Mouse (Mus musculus): ENCODE results near the gene Rnf182. TPM values are rescaled to one million over a fixed set of nuclear protein-coding genes. Genes with fewer than 3 reads are reported as not detected.

Gene Rnf182
- polyA plus RNA-seq, 1 experiment from 2014 or later = not detected

DNA sequence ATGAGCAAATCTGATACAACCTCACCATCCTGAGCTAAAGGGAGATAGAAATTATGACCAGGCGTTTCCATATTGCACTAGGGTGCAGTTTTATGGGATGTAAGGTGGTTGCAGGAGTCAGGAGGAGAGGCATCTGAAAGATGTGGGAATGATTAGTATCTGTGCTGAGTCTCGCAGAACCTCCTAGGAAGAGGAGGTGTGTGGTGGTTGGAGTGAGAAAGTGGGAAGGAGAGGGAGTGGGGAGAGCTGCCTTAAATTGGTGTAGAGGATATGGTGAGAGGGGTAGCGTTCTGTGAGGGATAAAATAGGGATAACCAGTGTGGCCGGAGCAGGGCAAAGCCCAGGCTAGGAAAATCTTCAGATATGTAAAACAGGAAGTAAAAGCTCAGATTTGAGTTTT, 17.5 kb downstream of the Rnf182 start:
- Histone ChIP-seq H3K79me2 (ENCODE audit: inconsistent target) (no peaks in the 10 kb centered on the region), H3K36me3 (ENCODE audit: inconsistent target) (no peaks in the 10 kb centered on the region), H3K27ac (no peak overlapping the region), H3K4me3 (ENCODE audit: inconsistent target) (no peak overlapping the region)
- WGBS (ENCODE audit: missing documents) = 91% methylated on average over 4 of the region's 4 CpGs

DNA sequence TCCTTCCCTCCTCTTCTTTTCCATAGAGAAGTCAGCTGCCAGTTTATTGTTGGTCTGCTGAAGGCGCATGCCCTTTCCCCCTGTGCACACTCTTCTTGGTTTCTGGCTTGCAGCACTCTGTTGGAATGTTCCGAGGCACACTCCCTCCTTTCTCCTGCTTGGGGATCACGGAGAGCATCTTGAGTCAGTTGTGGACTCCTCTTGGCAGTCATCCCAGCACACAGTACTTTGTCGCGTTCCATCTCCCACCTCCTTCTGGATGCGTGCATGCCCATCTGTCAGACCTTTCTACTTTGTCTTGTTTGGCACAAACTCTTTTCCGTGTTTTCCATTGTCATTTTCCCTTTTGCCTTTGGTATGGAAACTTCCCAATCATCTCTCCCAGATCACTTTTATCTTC, 22.2 kb downstream of the Rnf182 start:
- H3K79me2 ChIP-seq (ENCODE audit: inconsistent target) = no peaks in the 10 kb centered on the region
- H3K4me3 ChIP-seq (ENCODE audit: inconsistent target) = no peak overlapping the region
- H3K36me3 ChIP-seq (ENCODE audit: inconsistent target) = no peaks in the 10 kb centered on the region
- H3K27ac ChIP-seq = no peak overlapping the region
- 91% methylated on average over 7 of the region's 7 CpGs for WGBS (ENCODE audit: missing documents)

DNA sequence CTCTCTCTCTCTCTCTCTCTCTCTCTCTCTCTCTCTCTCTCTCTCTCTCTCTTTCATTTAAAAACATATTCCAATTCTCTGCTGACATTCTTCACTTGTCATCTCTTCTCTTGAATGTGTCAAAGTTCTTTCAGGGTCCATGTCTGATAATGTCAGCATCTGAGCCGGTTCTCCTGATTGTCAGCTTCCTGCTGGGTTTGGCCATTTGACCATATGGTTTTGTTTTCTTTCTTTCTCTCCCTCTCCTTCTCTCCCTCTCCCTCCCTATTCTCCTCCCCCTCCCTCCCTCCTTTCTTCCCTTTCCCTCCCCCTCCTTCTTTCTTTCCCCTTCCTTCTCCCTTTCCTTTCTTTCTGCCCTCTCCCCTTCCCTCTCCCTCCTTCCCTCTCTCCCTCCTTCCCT, 29.5 kb downstream of the Rnf182 start:
- WGBS (ENCODE audit: missing documents) = no CpG with 5 or more reads among the region's 1 CpGs

DNA sequence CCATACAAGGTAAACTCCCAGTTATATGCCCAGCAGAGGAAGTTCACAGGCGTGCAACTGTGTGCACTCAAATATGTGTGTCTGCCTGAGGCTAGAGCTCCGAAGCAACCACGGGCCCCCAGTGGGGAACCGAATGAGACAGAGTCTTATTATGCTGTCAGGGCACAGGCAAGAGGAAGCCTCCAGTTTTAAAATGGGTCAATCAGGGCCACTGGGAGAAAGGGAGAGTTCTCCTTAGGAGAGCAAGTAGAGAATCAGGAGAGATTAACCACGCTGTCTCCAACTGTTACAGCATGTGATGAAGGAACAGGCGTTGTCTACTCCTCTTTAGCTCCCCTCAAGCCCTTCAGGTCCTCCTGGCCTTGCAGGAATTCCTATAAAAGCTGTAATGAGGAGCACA, 33.0 kb downstream of the Rnf182 start:
- H3K36me3 ChIP-seq (ENCODE audit: inconsistent target) = no peaks in the 10 kb centered on the region
- WGBS (ENCODE audit: missing documents) = 59% methylated on average over 6 of the region's 6 CpGs
- H3K4me3 ChIP-seq (ENCODE audit: inconsistent target) = no peak overlapping the region
- H3K79me2 ChIP-seq (ENCODE audit: inconsistent target) = no peaks in the 10 kb centered on the region
- no peak overlapping the region for H3K27ac ChIP-seq

More for the DNA sequence above, 29.5 kb downstream of the Rnf182 start:
- Histone ChIP-seq H3K27ac (no peak overlapping the region), H3K4me3 (ENCODE audit: inconsistent target) (no peak overlapping the region), H3K36me3 (ENCODE audit: inconsistent target) (no peaks in the 10 kb centered on the region), H3K79me2 (ENCODE audit: inconsistent target) (no peaks in the 10 kb centered on the region)

DNA sequence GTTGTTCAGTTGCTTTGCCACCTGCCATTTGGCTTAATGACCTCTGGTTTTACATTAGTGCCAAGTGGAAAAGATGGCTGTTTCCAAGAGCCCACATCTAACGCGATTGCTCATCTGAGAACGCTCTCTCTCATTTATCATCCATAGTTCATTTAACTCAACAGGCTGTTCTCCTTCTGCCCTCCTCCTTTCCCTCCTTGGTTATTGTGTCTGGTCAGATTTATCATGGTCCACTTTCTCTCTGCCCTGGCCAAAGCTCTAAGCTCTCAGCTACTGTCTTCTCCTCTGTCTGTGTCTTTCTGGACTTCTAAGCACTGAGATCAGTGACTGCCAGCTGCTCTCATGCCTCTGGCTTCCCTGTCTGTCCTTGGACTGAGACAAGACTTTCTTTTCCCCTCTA, 35.8 kb downstream of the Rnf182 start:
- H3K36me3 ChIP-seq (ENCODE audit: inconsistent target) = no peaks in the 10 kb centered on the region
- 94% methylated on average over 3 of the region's 3 CpGs for WGBS (ENCODE audit: missing documents)
- no peak overlapping the region for H3K4me3 ChIP-seq (ENCODE audit: inconsistent target)
- no peak overlapping the region for H3K27ac ChIP-seq
- no peaks in the 10 kb centered on the region for H3K79me2 ChIP-seq (ENCODE audit: inconsistent target)

DNA sequence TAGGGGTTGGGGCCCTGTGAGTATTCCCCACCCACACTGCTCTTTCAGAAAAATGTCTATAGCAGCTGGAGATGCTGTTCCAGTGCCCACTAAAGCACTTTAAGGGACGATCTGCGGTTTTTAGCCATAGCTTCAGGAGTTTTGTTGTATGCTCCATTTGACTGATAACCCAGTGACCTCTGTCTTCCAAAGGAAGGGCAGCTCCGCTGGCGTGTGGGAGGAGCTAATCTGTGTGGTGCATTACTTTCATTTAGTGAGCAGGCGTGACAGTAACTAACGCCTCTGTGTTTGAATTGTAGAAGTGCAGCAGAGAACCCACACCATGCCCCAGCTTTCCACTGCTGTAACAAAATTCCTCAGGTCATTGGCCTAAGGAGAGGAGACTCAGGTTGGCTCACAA, 38.6 kb downstream of the Rnf182 start:
- no peak overlapping the region for H3K27ac ChIP-seq
- H3K36me3 ChIP-seq (ENCODE audit: inconsistent target) = no peaks in the 10 kb centered on the region
- 93% methylated on average over 6 of the region's 6 CpGs for WGBS (ENCODE audit: missing documents)
- H3K4me3 ChIP-seq (ENCODE audit: inconsistent target) = no peak overlapping the region
- H3K79me2 ChIP-seq (ENCODE audit: inconsistent target) = no peaks in the 10 kb centered on the region

DNA sequence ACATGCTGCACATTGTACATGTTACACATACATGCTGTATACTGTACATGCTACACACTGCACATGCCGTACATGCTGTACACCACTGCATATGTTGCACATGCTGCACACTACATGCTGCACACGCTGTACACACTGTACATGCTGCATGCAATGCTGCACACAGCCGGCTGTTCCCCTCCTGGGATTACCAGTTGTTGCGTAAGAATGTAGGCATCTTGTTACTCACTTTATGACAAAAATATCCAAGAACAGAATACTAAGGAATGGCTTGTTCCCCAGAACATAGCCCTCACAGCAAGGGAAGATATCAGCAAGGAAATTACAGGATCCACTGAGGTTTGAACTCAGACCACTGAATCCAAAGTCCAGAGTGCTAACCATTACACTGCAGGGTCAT, 47.7 kb downstream of the Rnf182 start:
- no peak overlapping the region for H3K27ac ChIP-seq
- no peaks in the 10 kb centered on the region for H3K36me3 ChIP-seq (ENCODE audit: inconsistent target)
- WGBS (ENCODE audit: missing documents) = 66% methylated on average over 4 of the region's 4 CpGs
- no peaks in the 10 kb centered on the region for H3K79me2 ChIP-seq (ENCODE audit: inconsistent target)
- no peak overlapping the region for H3K4me3 ChIP-seq (ENCODE audit: inconsistent target)

DNA sequence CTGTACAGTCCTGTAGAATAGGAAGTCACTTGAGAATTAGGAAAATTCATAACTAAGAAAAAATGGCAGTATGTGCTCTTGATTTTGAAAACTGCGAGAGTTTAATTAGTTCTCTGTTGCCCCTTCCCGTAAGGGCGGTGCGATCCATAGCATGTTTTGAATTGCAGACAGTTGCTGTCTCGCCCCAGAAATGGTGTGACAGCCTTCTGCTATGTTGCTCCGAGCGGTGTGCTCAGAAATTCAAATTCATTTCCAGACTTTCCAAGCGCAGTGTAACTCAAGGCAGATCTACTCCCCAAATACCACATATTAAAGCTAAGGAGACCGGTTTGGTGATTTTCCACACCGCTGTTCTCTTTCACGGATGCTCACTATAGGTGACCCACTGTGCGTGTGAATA, 50.6 kb downstream of the Rnf182 start:
- Histone ChIP-seq H3K36me3 (ENCODE audit: inconsistent target) (no peaks in the 10 kb centered on the region), H3K79me2 (ENCODE audit: inconsistent target) (no peaks in the 10 kb centered on the region), H3K4me3 (ENCODE audit: inconsistent target) (no peak overlapping the region), H3K27ac (no peak overlapping the region)
- 87% methylated on average over 12 of the region's 12 CpGs for WGBS (ENCODE audit: missing documents)

DNA sequence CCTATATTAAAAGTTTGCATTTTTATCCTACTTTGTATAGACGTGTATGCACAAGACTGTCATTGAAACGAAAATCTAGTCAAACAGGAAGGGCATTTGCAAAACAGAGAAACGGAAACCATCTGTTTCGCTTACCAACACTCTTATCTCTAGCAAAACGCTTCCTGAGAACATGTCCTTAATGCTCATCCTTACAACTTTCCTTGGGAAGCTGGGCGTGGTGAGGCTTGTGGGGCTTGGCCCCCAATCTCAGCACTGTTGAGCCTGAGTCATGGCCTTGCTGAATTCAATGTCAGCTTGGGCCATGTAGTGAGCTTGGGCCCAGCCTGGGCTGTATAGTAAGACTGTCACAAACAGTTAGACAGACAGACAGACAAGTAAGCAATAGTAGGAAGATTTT, 51.4 kb downstream of the Rnf182 start:
- no peak overlapping the region for H3K4me3 ChIP-seq (ENCODE audit: inconsistent target)
- no peaks in the 10 kb centered on the region for H3K79me2 ChIP-seq (ENCODE audit: inconsistent target)
- WGBS (ENCODE audit: missing documents) = 21% methylated on average over 6 of the region's 6 CpGs
- no peak overlapping the region for H3K27ac ChIP-seq
- H3K36me3 ChIP-seq (ENCODE audit: inconsistent target) = no peaks in the 10 kb centered on the region

DNA sequence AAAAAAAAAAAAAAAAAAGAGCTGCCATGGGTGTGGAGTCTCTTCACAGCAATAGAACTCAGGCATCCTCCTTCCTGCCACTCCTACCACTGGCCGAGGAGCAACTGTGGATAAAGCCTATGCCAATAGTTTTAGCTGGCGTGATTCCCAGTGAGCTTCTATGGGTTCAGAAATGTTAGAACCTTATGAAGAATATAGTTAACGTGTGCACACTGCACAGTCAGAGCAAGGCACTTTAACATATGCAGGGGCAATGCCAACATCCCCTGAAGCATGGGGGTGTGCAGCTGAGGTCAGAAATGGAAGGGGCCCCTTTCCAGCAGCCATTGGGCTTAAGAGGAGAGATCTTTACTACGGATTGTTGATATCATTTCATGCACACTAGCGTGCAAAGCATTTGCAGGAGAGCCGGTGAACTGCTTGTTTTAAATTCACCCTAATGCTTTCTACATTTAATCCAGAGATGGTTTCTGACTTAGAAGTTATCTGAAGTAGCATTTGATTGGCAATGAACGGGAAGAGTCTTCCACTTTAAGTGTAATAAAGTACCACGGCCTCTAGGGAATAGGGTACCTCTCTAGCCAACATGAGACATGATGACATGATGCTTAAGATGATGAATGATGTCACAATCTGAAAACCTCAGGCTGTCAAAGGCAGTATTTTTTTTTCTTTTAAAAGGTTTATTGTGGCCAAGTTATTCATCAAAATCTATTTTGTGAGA, 61.8 kb downstream of the Rnf182 start:
- Histone ChIP-seq H3K27ac (no peak overlapping the region), H3K36me3 (ENCODE audit: inconsistent target) (no peaks in the 10 kb centered on the region), H3K79me2 (ENCODE audit: inconsistent target) (no peaks in the 10 kb centered on the region), H3K4me3 (ENCODE audit: inconsistent target) (no peak overlapping the region)
- 93% methylated on average over 8 of the region's 8 CpGs for WGBS (ENCODE audit: missing documents)

DNA sequence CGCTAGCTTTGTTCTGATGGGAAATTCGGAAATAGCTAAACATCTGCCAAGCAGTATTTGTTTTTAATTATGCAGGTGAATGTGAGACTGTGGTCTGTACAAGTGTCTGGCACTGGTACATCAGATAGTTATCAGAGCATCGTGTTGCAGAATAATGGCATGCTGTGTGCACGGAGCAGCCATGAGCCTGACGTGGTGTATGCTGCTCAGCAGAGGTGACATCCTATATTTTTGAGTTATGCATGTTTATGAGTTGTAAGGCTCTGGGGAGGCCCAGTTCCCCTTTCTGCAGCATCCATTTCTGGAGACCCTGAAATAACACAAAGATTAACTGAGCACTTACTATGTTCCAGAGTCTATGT, 62.4 kb downstream of the Rnf182 start:
- H3K79me2 ChIP-seq (ENCODE audit: inconsistent target) = no peaks in the 10 kb centered on the region
- no peak overlapping the region for H3K4me3 ChIP-seq (ENCODE audit: inconsistent target)
- no peaks in the 10 kb centered on the region for H3K36me3 ChIP-seq (ENCODE audit: inconsistent target)
- no peak overlapping the region for H3K27ac ChIP-seq
- WGBS (ENCODE audit: missing documents) = 92% methylated on average over 5 of the region's 5 CpGs

DNA sequence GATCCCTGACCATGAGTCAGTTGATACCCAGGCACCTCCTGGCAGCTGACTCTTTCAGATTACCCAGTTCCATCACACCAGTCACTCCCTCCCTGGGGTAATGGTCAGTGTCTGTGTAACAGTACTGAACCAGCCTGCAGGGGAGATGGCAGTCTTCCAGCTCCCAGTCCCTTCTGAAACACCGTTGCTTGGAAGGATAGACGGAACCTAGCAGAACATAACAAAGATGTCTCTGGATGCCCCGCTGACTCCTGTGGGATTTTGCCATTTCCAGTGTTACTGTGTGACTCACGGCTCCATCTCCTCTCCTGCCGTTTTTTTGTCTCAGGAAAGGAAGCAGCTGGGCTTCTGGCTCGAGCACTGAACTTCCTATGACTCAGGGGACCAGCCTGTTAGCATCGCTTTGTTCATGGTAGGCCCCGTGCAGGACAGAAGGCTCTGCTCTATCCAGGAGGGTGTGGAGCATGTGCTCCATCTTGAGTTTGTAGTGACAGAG, 69.0 kb downstream of the Rnf182 start:
- Histone ChIP-seq H3K36me3 (ENCODE audit: inconsistent target) (no peaks in the 10 kb centered on the region), H3K27ac (no peak overlapping the region), H3K79me2 (ENCODE audit: inconsistent target) (no peaks in the 10 kb centered on the region), H3K4me3 (ENCODE audit: inconsistent target) (no peak overlapping the region)
- WGBS (ENCODE audit: missing documents) = 30% methylated on average over 8 of the region's 8 CpGs

DNA sequence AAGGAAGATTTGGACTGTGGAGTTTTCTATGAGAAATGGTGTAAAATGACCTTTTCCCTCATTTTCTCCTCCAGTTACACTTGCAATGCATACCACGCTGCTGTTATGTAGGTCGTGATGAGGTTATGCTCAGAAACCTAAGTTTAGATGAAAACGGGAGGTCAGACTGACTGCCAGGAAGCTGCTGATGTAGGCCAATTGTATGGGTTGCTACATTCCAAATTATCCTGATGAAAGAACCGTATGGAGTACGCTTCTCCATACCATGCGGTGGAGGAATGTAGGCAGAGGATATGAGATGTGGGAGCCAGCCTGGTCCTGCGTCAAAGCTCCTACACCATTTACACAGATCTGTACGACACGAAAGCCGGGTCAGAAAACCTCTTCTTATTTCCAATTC, 72.6 kb downstream of the Rnf182 start:
- Histone ChIP-seq H3K4me3 (ENCODE audit: inconsistent target) (no peak overlapping the region), H3K79me2 (ENCODE audit: inconsistent target) (no peaks in the 10 kb centered on the region), H3K27ac (no peak overlapping the region), H3K36me3 (ENCODE audit: inconsistent target) (no peaks in the 10 kb centered on the region)
- 91% methylated on average over 10 of the region's 10 CpGs for WGBS (ENCODE audit: missing documents)

DNA sequence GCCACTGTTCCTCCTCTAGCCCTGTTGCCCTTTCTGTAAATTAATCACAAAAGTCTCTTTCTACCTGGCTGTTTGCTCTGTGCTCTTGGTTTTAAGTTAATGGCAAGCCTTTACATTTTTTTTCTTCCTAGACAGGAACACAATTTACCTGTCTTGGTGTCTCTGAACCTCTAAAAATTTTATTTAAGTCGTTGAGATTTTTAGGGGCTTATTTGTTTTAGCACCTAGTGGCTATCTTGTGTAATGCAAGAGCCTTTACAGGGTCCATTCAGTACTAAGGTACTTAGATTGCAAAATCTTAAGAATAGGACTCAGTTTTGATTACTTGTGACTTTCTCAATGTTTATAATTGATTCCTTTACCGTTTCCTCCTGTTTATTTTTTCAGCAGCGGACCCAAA, 76.2 kb downstream of the Rnf182 start:
- Histone ChIP-seq H3K36me3 (ENCODE audit: inconsistent target) (no peaks in the 10 kb centered on the region), H3K4me3 (ENCODE audit: inconsistent target) (no peak overlapping the region), H3K79me2 (ENCODE audit: inconsistent target) (no peaks in the 10 kb centered on the region), H3K27ac (no peak overlapping the region)
- WGBS (ENCODE audit: missing documents) = 76% methylated on average over 3 of the region's 3 CpGs

DNA sequence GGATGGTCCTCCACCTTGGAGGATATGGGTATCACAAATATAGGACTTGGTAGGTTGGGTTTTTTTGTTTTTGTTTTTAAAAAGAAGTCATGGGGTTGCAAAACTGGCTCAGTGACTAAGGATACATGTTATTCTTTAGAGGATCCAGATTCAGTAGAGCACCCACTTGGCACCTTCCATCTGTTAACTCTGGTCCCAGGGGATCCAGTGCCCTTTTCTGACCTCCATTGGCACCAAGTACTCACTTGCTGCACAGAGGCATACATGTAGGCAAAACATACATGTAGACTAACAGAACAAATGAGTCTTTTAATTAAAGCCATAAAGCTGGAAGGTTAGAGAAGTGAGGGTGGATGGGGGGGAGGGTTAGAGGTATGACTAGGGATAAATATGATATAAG, 80.0 kb downstream of the Rnf182 start:
- Histone ChIP-seq H3K27ac (no peak overlapping the region), H3K79me2 (ENCODE audit: inconsistent target) (no peaks in the 10 kb centered on the region), H3K4me3 (ENCODE audit: inconsistent target) (no peak overlapping the region), H3K36me3 (ENCODE audit: inconsistent target) (no peaks in the 10 kb centered on the region)

DNA sequence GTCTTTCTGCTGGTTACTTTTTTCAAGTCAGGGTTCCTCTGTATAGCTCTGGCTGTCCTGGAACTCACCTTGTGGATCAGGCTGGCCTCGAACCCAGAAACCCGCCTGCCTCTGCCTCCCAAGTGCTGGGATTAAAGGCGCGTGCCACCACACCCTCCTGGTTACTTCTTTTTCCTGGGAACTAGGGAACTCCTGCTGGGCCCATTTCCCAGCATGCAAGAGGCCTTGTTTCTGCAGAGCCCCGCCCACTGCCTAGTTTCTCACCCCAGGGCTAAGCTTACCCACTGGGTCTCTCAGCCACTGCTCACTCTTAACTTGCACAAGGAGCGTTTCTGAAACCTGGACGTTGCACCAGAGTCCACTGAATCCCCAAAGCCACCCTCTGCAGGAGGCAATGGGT, 80.5 kb downstream of the Rnf182 start:
- Histone ChIP-seq H3K36me3 (ENCODE audit: inconsistent target) (no peaks in the 10 kb centered on the region), H3K4me3 (ENCODE audit: inconsistent target) (no peak overlapping the region), H3K27ac (no peak overlapping the region), H3K79me2 (ENCODE audit: inconsistent target) (no peaks in the 10 kb centered on the region)
- WGBS (ENCODE audit: missing documents) = 93% methylated on average over 7 of the region's 7 CpGs
